Mouse (Mus musculus): ENCODE data around the gene Zfp617. TPM values are rescaled to one million over a fixed set of nuclear protein-coding genes. Genes with fewer than 3 reads are reported as not detected.

Zfp617 gene
- polyA plus RNA-seq, 1 experiment from 2014 or later = 32.7 TPM

GRCm38 (mm10) chr8:71965166-71965565, 56.7 kb downstream of the Zfp617 start:
- H3K9me3 ChIP-seq (replicated peaks; ENCODE audit: control insufficient read depth, low read length, poor library complexity, severe bottlenecking) = no peaks in the 10 kb centered on the region; the same call in 1 of the 2 replicates
- 97% methylated on average over 2 of the region's 2 CpGs for WGBS
- no peak overlapping the region for H3K4me2 ChIP-seq (ENCODE audit: low read length)
- no peak overlapping the region for H3K9ac ChIP-seq (ENCODE audit: low read depth, low read length)
- H3K4me3 ChIP-seq (ENCODE audit: low read depth, low read length) = no peak overlapping the region
- ATAC-seq = no peak
- peaks cover 36% of the 10 kb centered on the region for H3K36me3 ChIP-seq (ENCODE audit: control insufficient read depth, insufficient read depth, low read length)
- no peaks in the 10 kb centered on the region for H3K27me3 ChIP-seq (ENCODE audit: control insufficient read depth, insufficient read depth, low read depth, low read length)
- no peak overlapping the region for H3K27ac ChIP-seq (ENCODE audit: low read length)
- H3K4me1 ChIP-seq (ENCODE audit: control insufficient read depth, insufficient read depth, low read length) = no peaks in the 10 kb centered on the region

- H3K4me2 ChIP-seq (ENCODE audit: low read length) = no peak overlapping the region
- H3K9me3 ChIP-seq (replicated peaks; ENCODE audit: control insufficient read depth, low read length, poor library complexity, severe bottlenecking) = no peaks in the 10 kb centered on the region; the same call in 1 of the 2 replicates
- no peak for ATAC-seq
- H3K4me1 ChIP-seq (ENCODE audit: control insufficient read depth, insufficient read depth, low read length) = no peaks in the 10 kb centered on the region
- H3K4me3 ChIP-seq (ENCODE audit: low read depth, low read length) = no peak overlapping the region
- H3K27me3 ChIP-seq (ENCODE audit: control insufficient read depth, insufficient read depth, low read depth, low read length) = no peaks in the 10 kb centered on the region
- no peak overlapping the region for H3K9ac ChIP-seq (ENCODE audit: low read depth, low read length)
- H3K27ac ChIP-seq (ENCODE audit: low read length) = no peak overlapping the region
- H3K36me3 ChIP-seq (ENCODE audit: control insufficient read depth, insufficient read depth, low read length) = peaks cover 34% of the 10 kb centered on the region
Observed at GRCm38 (mm10) chr8:71966411-71966810, 58.0 kb downstream of the Zfp617 start.

- 98% methylated on average over 5 of the region's 5 CpGs for WGBS
- no peak overlapping the region for H3K4me3 ChIP-seq (ENCODE audit: low read depth, low read length)
- H3K27ac ChIP-seq (ENCODE audit: low read length) = no peak overlapping the region
- no peak overlapping the region for H3K4me2 ChIP-seq (ENCODE audit: low read length)
- no peaks in the 10 kb centered on the region; the same call in 1 of the 2 replicates for H3K9me3 ChIP-seq (replicated peaks; ENCODE audit: control insufficient read depth, low read length, poor library complexity, severe bottlenecking)
- H3K9ac ChIP-seq (ENCODE audit: low read depth, low read length) = no peak overlapping the region
- H3K36me3 ChIP-seq (ENCODE audit: control insufficient read depth, insufficient read depth, low read length) = peaks cover 32% of the 10 kb centered on the region
- H3K27me3 ChIP-seq (ENCODE audit: control insufficient read depth, insufficient read depth, low read depth, low read length) = no peaks in the 10 kb centered on the region
- no peaks in the 10 kb centered on the region for H3K4me1 ChIP-seq (ENCODE audit: control insufficient read depth, insufficient read depth, low read length)
- no peak for ATAC-seq
Observed at GRCm38 (mm10) chr8:71967261-71967660, 58.8 kb downstream of the Zfp617 start.

- peaks cover 32% of the 10 kb centered on the region for H3K36me3 ChIP-seq (ENCODE audit: control insufficient read depth, insufficient read depth, low read length)
- no peak overlapping the region for H3K9ac ChIP-seq (ENCODE audit: low read depth, low read length)
- ATAC-seq = no peak
- H3K4me3 ChIP-seq (ENCODE audit: low read depth, low read length) = no peak overlapping the region
- H3K4me2 ChIP-seq (ENCODE audit: low read length) = no peak overlapping the region
- H3K27me3 ChIP-seq (ENCODE audit: control insufficient read depth, insufficient read depth, low read depth, low read length) = no peaks in the 10 kb centered on the region
- H3K27ac ChIP-seq (ENCODE audit: low read length) = no peak overlapping the region
- no peaks in the 10 kb centered on the region; the same call in 1 of the 2 replicates for H3K9me3 ChIP-seq (replicated peaks; ENCODE audit: control insufficient read depth, low read length, poor library complexity, severe bottlenecking)
- 89% methylated on average over 6 of the region's 6 CpGs for WGBS
- H3K4me1 ChIP-seq (ENCODE audit: control insufficient read depth, insufficient read depth, low read length) = no peaks in the 10 kb centered on the region
Observed at GRCm38 (mm10) chr8:71968100-71968499, 59.7 kb downstream of the Zfp617 start.

- Histone ChIP-seq H3K36me3 (ENCODE audit: control insufficient read depth, insufficient read depth, low read length) (peaks cover 32% of the 10 kb centered on the region), H3K4me3 (ENCODE audit: low read depth, low read length) (no peak overlapping the region), H3K9ac (ENCODE audit: low read depth, low read length) (no peak overlapping the region), H3K4me2 (ENCODE audit: low read length) (no peak overlapping the region), H3K27ac (ENCODE audit: low read length) (no peak overlapping the region), H3K27me3 (ENCODE audit: control insufficient read depth, insufficient read depth, low read depth, low read length) (no peaks in the 10 kb centered on the region), H3K9me3 (replicated peaks; ENCODE audit: control insufficient read depth, low read length, poor library complexity, severe bottlenecking) (no peaks in the 10 kb centered on the region; the same call in 1 of the 2 replicates), H3K4me1 (ENCODE audit: control insufficient read depth, insufficient read depth, low read length) (no peaks in the 10 kb centered on the region)
- no peak for ATAC-seq
- WGBS = 92% methylated on average over 6 of the region's 6 CpGs
Observed at GRCm38 (mm10) chr8:71968636-71969035, 60.2 kb downstream of the Zfp617 start.

- H3K4me1 ChIP-seq (ENCODE audit: control insufficient read depth, insufficient read depth, low read length) = no peaks in the 10 kb centered on the region
- 86% methylated on average over 1 of the region's 1 CpGs for WGBS
- peak; percentile 60; the same call in 1 of the 2 replicates for ATAC-seq
- no peaks in the 10 kb centered on the region; the same call in 1 of the 2 replicates for H3K9me3 ChIP-seq (replicated peaks; ENCODE audit: control insufficient read depth, low read length, poor library complexity, severe bottlenecking)
- no peaks in the 10 kb centered on the region for H3K27me3 ChIP-seq (ENCODE audit: control insufficient read depth, insufficient read depth, low read depth, low read length)
- H3K4me3 ChIP-seq (ENCODE audit: low read depth, low read length) = no peak overlapping the region
- no peak overlapping the region for H3K9ac ChIP-seq (ENCODE audit: low read depth, low read length)
- no peak overlapping the region for H3K4me2 ChIP-seq (ENCODE audit: low read length)
- no peak overlapping the region for H3K27ac ChIP-seq (ENCODE audit: low read length)
- H3K36me3 ChIP-seq (ENCODE audit: control insufficient read depth, insufficient read depth, low read length) = peaks cover 17% of the 10 kb centered on the region
Observed at GRCm38 (mm10) chr8:71971945-71972344, 63.5 kb downstream of the Zfp617 start.

- Histone ChIP-seq H3K9ac (ENCODE audit: low read depth, low read length) (no peak overlapping the region), H3K4me3 (ENCODE audit: low read depth, low read length) (no peak overlapping the region), H3K36me3 (ENCODE audit: control insufficient read depth, insufficient read depth, low read length) (no peaks in the 10 kb centered on the region), H3K9me3 (replicated peaks; ENCODE audit: control insufficient read depth, low read length, poor library complexity, severe bottlenecking) (no peaks in the 10 kb centered on the region), H3K4me2 (ENCODE audit: low read length) (no peak overlapping the region), H3K27me3 (ENCODE audit: control insufficient read depth, insufficient read depth, low read depth, low read length) (no peaks in the 10 kb centered on the region), H3K4me1 (ENCODE audit: control insufficient read depth, insufficient read depth, low read length) (no peaks in the 10 kb centered on the region), H3K27ac (ENCODE audit: low read length) (no peak overlapping the region)
- WGBS = 76% methylated on average over 3 of the region's 3 CpGs
- ATAC-seq = no peak
Observed at GRCm38 (mm10) chr8:71974211-71974610, 65.8 kb downstream of the Zfp617 start.

- no peaks in the 10 kb centered on the region for H3K9me3 ChIP-seq (replicated peaks; ENCODE audit: control insufficient read depth, low read length, poor library complexity, severe bottlenecking)
- H3K27ac ChIP-seq (ENCODE audit: low read length) = no peak overlapping the region
- no peak overlapping the region for H3K4me2 ChIP-seq (ENCODE audit: low read length)
- no peak overlapping the region for H3K4me3 ChIP-seq (ENCODE audit: low read depth, low read length)
- no peaks in the 10 kb centered on the region for H3K4me1 ChIP-seq (ENCODE audit: control insufficient read depth, insufficient read depth, low read length)
- H3K27me3 ChIP-seq (ENCODE audit: control insufficient read depth, insufficient read depth, low read depth, low read length) = no peaks in the 10 kb centered on the region
- 73% methylated on average over 2 of the region's 2 CpGs for WGBS
- H3K36me3 ChIP-seq (ENCODE audit: control insufficient read depth, insufficient read depth, low read length) = no peaks in the 10 kb centered on the region
- no peak overlapping the region for H3K9ac ChIP-seq (ENCODE audit: low read depth, low read length)
- ATAC-seq = no peak
Observed at GRCm38 (mm10) chr8:71981032-71981431, 72.6 kb downstream of the Zfp617 start.

- no peak overlapping the region for H3K4me3 ChIP-seq (ENCODE audit: low read depth, low read length)
- ATAC-seq = no peak
- 89% methylated on average over 4 of the region's 4 CpGs for WGBS
- H3K9ac ChIP-seq (ENCODE audit: low read depth, low read length) = no peak overlapping the region
- H3K27ac ChIP-seq (ENCODE audit: low read length) = no peak overlapping the region
- H3K4me2 ChIP-seq (ENCODE audit: low read length) = no peak overlapping the region
- H3K9me3 ChIP-seq (replicated peaks; ENCODE audit: control insufficient read depth, low read length, poor library complexity, severe bottlenecking) = no peaks in the 10 kb centered on the region
- H3K27me3 ChIP-seq (ENCODE audit: control insufficient read depth, insufficient read depth, low read depth, low read length) = no peaks in the 10 kb centered on the region
- no peaks in the 10 kb centered on the region for H3K4me1 ChIP-seq (ENCODE audit: control insufficient read depth, insufficient read depth, low read length)
- H3K36me3 ChIP-seq (ENCODE audit: control insufficient read depth, insufficient read depth, low read length) = no peaks in the 10 kb centered on the region
Observed at GRCm38 (mm10) chr8:71981456-71981855, 73.0 kb downstream of the Zfp617 start.
